Mouse (Mus musculus) limb, embryonic 10.5 days (tissue): ENCODE measurements around the gene Kng1. TPM values are rescaled to one million over a fixed set of nuclear protein-coding genes. Genes with fewer than 3 reads are reported as not detected.
"Not testable (repeated sequence)": the region's sequence is repeated elsewhere in the genome, so short reads cannot be mapped to it uniquely, and the experiment has no call there.

Experiments
- DNase-seq: peaks from one replicate; pipeline ENCODE4 v3.0.0-alpha.2; 2017; ENCODE audit warnings: low spot score
- H3K27ac ChIP-seq: fragments of 300-500 bp; sonication (generic); 2 replicates; pipeline ENCODE4 v1.5.1; 2016; ENCODE audit warnings: mild to moderate bottlenecking
- H3K27me3 ChIP-seq: fragments of 300-500 bp; sonication (generic); 2 replicates; pipeline ENCODE4 v1.6.1; 2016; ENCODE audit warnings: low read depth, mild to moderate bottlenecking; ENCODE audit not compliant: poor library complexity, severe bottlenecking
- H3K36me3 ChIP-seq: fragments of 300-500 bp; sonication (generic); 2 replicates; pipeline ENCODE4 v1.6.1; 2016; ENCODE audit warnings: mild to moderate bottlenecking, moderate library complexity
- H3K4me1 ChIP-seq: fragments of 300-500 bp; sonication (generic); 2 replicates; pipeline ENCODE4 v1.6.1; 2016
- H3K4me3 ChIP-seq: fragments of 300-500 bp; sonication (generic); 2 replicates; pipeline ENCODE4 v1.5.1; 2016; ENCODE audit warnings: mild to moderate bottlenecking, moderate library complexity
- H3K9me3 ChIP-seq: fragments of 300-500 bp; sonication (generic); replicated peaks from 2 replicates; pipeline ENCODE4 v1.6.1; 2016; ENCODE audit warnings: mild to moderate bottlenecking
- WGBS: fragments of 180-500 bp; shearing (Covaris S2); methylation state at CpG from one replicate; pipeline ENCODE4 v1.1.7; 2016; 5-methylcytosine and 5-hydroxymethylcytosine counted together
- polyA plus RNA-seq: library from polyadenylated mRNA; unstranded; fragments of >200 nt; fragmentation: Nextera tagmentation; extraction: Ambion mirVana; gene quantifications from 2 replicates; pipeline ENCODE4 v1.2.1, GENCODE M21; 2016

The Kng1 gene
- polyA plus RNA-seq = 0.11 TPM in 1 of 2 replicates, not detected in the other

DNA sequence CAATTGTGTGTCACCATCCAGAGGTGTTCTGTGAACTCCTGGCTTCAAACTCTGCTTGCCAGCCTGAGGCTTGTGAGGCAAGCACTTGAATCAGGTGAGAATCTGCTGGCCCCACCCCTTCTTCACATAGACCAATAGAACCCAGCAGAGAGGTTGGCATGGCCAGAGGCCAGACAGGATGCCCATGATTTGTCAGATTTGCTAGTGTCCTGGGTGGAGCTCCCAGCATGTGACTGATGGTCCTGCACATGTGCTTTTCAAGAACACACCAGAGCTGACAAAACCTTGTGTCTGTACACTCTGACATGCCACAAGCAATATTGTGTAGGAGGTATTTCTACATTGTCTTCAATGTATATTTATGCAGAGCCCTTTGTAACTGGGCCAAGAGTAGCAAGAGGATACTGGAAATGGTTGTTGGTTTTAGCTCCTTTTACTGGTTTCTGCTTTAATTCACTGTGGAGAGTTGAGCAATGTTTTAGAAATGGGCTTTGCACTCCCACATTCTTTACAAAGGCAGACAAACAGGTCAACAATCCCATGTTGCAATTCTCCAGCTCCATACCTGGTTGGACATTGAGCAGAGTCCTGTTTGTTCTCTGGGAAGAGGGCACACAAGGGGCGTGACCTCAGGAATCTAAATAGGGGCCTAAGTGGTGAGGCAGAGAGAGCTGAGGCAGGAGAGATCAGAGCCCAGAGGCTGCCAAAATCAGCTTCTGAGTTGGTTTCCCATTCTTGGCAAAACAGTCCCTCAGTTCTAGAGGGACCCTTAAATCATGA, at the start of gene Kng1:
Gene Kng1, plus strand, starts transcription at position 198 of the 780 bp plus-strand sequence.
- DNase-seq, H3K36me3 ChIP-seq, H3K27ac ChIP-seq, H3K4me3 ChIP-seq, H3K9me3 ChIP-seq, H3K27me3 ChIP-seq, H3K4me1 ChIP-seq: not testable (repeated sequence)
- WGBS = 84% methylated on average over 1 of the region's 1 CpGs

DNA sequence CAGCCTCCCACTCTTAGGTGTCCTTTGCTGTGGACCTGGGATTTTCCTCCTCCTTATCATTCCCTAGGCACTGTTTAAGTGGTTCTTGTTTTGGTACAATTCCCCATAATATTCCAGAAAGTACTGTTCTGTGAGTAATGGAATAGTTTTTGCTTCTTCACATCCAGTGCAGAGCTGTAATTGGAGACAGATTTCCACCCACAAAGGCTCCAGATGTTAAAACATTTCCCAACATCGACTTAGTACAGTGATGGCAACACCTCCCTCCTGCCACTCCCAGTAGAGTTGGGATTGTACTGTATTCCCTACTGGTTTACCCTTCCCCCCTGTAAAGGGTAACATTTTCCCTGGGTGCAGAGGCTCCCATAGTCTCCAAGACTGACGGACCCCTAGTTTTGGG, 43.9 kb upstream of the Kng1 start:
- H3K4me1 ChIP-seq, H3K9me3 ChIP-seq, H3K27me3 ChIP-seq, H3K36me3 ChIP-seq, H3K27ac ChIP-seq, H3K4me3 ChIP-seq, DNase-seq: not testable (repeated sequence)
- WGBS = 72% methylated on average over 2 of the region's 2 CpGs

DNA sequence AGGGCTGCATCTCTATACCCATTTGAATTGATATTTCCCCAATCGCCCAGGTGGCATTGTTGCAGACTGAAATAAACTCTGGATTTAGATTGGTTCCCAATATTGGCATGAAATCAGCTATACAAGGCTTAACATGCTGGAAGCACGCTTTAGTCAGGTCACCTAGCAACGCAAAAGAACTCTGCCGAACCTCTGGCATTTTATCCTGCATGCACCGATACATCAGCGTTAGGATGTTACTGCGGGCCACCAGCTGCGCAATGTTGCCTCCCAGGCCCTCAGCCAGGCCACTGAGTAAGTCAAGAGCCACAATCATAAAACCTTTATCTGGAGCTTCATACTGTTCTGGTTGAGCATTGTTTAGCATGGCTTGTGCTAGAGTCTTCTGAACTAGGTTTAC, 43.0 kb upstream of the Kng1 start:
- H3K27me3 ChIP-seq, H3K4me1 ChIP-seq, H3K27ac ChIP-seq, H3K36me3 ChIP-seq, H3K9me3 ChIP-seq, H3K4me3 ChIP-seq, DNase-seq: not testable (repeated sequence)
- WGBS = 92% methylated on average over 8 of the region's 8 CpGs

DNA sequence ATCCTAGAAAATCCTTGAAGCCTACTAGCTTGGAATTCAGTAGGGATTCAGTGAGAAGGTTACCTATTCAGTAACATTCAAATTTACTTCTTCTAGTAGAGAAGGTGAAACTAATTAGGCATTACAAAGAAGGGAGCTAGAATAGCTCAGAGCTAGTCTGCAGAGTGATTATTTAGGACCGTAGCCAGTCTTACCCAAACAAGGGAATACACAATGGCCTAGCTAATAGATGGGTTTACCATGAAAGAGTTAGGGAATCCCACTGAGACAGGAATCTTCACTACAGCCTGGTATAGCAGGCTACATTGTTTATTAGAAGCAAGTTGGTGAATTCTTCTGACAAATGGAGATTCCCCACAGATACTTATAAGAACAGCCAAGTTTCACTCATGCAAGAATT, 37.1 kb upstream of the Kng1 start:
- DNase-seq, H3K4me1 ChIP-seq, H3K4me3 ChIP-seq, H3K27me3 ChIP-seq, H3K27ac ChIP-seq, H3K36me3 ChIP-seq, H3K9me3 ChIP-seq: not testable (repeated sequence)
- 43% methylated on average over 1 of the region's 1 CpGs for WGBS

DNA sequence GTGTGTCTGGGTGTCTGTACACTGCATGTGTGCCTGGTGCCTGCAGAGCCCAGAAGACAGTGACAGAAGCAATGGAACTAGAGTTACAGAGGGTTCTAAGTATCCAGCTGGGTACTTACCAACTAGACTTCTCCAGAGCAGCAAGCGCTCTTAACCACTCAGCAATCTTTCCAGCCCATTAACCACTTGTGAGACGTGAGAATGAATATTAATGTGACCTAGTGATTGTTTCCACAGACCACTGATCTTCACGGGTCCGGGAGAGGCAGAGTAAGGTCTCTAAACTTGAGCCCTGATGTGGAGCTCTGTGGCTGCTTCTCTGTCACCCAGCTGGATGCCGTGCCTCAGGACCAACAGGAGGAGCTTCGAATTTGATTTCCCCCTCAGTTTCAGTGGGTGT, 32.6 kb upstream of the Kng1 start:
- DNase-seq = no peak
- no peaks in the 10 kb centered on the region for H3K36me3 ChIP-seq
- no peaks in the 10 kb centered on the region for H3K27me3 ChIP-seq
- no peaks in the 10 kb centered on the region for H3K4me1 ChIP-seq
- no peak overlapping the region for H3K27ac ChIP-seq
- no peak overlapping the region for H3K4me3 ChIP-seq
- no peaks in the 10 kb centered on the region for H3K9me3 ChIP-seq
- WGBS = 76% methylated on average over 6 of the region's 6 CpGs

DNA sequence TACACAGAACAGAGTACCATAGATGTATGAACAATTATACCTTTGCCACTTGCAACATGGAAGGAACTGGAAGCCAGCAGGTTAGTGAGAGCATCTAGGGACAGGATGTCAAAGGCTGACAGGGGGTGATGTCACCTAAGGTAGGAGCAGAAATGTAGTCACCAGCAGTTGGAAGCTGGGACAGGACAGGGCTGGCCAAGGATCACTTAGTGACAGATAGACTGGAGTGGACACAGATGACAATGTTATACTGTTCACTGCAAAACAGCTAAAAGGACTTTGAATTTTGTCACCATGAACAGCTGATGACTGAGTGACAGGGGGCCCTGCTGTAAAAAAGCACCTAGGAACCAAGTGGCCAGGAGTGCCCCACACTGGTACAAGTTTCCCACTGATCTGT, 31.1 kb upstream of the Kng1 start:
- Histone ChIP-seq H3K27me3 (no peaks in the 10 kb centered on the region), H3K27ac (no peak overlapping the region), H3K4me3 (no peak overlapping the region), H3K4me1 (no peaks in the 10 kb centered on the region), H3K36me3 (no peaks in the 10 kb centered on the region), H3K9me3 (no peaks in the 10 kb centered on the region)
- DNase-seq = no peak

DNA sequence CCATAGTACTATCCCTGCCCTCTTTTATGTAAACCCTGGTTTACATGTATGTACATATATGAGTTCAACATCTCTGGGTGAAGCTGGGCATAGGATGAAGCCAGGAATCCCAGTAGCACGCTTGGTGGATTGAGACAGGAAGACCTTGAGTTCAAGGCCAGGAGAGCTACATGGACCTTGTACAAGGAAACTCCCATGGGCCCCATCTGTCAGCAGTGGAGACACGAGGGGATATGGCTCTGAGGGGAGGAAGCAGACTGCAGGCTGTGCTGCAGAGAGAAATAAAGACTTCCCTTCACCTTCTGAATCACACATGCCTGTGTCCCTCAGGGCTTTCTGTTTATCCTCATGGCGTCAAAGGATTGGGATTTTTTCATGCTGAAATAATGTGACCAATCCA, 30.3 kb upstream of the Kng1 start:
- H3K4me1 ChIP-seq, DNase-seq, H3K9me3 ChIP-seq, H3K27me3 ChIP-seq, H3K27ac ChIP-seq, H3K36me3 ChIP-seq, H3K4me3 ChIP-seq: not testable (repeated sequence)
- 62% methylated on average over 3 of the region's 3 CpGs for WGBS

DNA sequence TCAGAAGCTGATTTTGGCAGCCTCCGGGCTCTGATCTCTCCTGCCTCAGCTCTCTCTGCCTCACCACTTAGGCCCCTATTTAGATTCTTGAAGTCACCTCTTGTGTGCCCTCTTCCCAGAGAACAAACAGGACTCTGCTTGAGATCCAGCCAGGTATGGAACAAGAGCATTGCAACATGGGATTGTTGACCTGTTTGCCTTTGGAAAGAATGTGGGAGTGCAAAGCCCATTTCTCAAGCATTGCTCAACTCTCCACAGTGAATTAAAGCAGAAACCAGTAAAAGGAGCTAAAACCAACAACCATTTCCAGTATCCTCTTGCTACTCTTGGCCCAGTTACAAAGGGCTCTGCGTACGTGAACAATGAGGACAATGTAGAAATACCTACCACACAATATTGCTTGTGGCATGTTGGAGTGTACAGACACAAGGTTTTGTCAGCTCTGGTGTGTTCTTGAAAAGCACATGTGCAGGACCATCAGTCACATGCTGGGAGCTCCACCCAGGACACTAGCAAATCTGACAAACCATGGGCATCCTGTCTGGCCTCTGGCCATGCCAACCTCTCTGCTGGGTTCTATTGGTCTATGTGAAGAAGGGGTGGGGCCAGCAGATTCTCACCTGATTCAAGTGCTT, 28.6 kb upstream of the Kng1 start, which contains the start of gene Kng2:
Gene Kng2, minus strand, starts transcription at position 517 of the 635 bp plus-strand sequence.
- not testable (repeated sequence) for H3K36me3 ChIP-seq, H3K27ac ChIP-seq, DNase-seq, H3K4me3 ChIP-seq, H3K4me1 ChIP-seq, H3K27me3 ChIP-seq, H3K9me3 ChIP-seq
- 83% methylated on average over 3 of the region's 3 CpGs for WGBS

DNA sequence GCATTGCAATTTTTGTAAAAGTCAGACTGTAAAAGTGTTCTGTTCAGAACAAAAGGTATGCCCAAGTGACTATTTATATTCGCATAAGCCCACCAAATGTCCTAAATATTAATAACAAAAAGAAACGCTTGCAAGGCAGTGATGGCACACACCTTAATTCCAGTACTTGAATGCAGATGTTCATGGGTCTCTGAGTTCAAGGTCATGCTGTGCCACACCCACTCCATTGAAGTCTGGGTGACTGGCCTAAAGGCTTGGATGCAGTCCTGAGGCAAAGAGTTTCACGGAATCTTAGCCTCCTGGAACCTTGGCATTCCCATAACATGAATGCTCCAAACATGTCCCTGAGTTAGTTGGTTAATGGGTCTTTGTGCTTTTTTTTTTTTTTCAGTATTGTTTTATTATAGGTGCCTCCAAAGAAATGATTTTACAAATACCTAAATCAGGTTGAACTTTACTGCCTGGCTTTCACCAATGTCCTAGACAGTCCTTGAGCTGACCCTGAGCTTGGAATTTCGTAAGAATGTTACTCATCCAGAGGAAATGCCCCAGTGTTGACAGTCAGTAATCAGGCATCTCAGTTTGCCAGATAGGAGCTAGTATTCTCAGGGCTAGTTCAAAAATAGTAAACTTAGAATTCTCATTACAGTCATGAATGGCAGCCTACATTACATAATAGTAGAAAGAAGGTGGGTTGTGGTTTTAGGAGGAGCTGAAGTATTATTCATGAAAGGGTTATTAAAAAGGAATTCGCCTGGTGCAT, 26.8 kb upstream of the Kng1 start:
- no peaks in the 10 kb centered on the region for H3K9me3 ChIP-seq
- no peak for DNase-seq
- no peaks in the 10 kb centered on the region for H3K36me3 ChIP-seq
- H3K27me3 ChIP-seq = no peaks in the 10 kb centered on the region
- H3K4me3 ChIP-seq = no peak overlapping the region
- WGBS = 87% methylated on average over 5 of the region's 5 CpGs
- no peaks in the 10 kb centered on the region for H3K4me1 ChIP-seq
- H3K27ac ChIP-seq = no peak overlapping the region

DNA sequence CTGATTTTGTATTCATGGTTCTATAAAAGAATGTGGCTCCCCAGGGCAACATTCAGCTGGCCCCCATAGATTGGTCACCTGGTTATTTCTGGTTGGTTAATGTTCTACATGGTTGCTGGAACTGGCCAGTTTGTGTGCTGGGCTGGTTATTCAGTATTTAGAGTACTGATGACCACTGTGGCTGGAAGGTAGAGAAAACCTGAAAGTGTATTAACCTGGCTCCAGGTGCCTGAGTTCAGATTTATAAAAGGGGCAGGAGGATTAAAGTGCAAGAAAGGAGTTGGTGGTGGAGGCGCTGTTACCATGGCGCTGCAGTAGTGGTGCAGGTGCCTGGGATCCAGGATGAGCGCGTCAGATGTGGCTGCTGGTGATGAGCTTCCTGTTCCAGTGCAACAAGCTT, 24.0 kb upstream of the Kng1 start:
- Histone ChIP-seq H3K27ac (no peak overlapping the region), H3K4me1 (no peaks in the 10 kb centered on the region), H3K36me3 (no peaks in the 10 kb centered on the region), H3K27me3 (no peaks in the 10 kb centered on the region), H3K4me3 (no peak overlapping the region), H3K9me3 (no peaks in the 10 kb centered on the region)
- WGBS = 95% methylated on average over 4 of the region's 4 CpGs
- DNase-seq = no peak

DNA sequence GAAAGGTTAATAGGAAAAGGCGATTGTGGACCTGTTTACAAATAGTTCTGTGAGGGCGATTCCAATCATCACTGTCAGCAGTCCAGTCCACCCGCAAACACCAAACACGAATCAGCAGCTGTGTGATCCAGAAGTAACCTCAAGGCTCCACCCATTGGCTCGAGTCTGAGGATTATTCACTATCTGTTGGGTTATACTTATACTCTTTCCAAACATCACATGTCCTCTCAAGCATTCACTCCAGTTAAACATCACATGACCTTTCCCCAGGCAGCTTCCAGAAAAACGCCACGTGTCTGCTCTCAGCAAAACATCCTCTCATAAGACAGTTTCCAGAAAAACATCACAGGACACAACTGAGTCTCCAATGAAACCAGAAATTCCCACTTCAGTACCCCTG, 19.9 kb upstream of the Kng1 start:
- no peak for DNase-seq
- Histone ChIP-seq H3K4me3 (no peak overlapping the region), H3K27me3 (no peaks in the 10 kb centered on the region), H3K4me1 (peaks cover 6% of the 10 kb centered on the region), H3K27ac (no peak overlapping the region), H3K36me3 (no peaks in the 10 kb centered on the region), H3K9me3 (no peaks in the 10 kb centered on the region)
- 90% methylated on average over 7 of the region's 7 CpGs for WGBS

DNA sequence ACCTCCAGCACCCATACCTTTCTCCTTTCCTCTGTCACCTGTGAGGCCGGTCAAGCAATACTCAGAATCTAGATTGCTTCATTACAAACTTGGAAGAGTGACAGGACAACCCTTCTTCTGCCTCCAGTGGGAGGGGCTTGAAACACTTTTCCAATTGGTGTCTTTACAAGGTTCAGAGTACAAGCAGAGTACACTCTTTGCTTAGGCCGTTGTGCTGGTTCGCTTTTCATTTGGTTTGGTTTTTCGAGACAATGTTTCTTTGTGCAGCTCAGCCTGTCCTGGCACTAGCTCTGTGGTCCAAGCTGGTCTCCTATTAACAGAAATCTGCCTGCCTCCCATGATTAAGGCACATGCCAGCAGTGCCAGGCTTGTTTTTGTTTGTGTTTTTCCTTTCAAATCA, 18.4 kb upstream of the Kng1 start:
- Histone ChIP-seq H3K4me3 (no peak overlapping the region), H3K27me3 (no peaks in the 10 kb centered on the region), H3K4me1 (peaks cover 6% of the 10 kb centered on the region), H3K9me3 (no peaks in the 10 kb centered on the region), H3K36me3 (no peaks in the 10 kb centered on the region), H3K27ac (no peak overlapping the region)
- DNase-seq = no peak
- 95% methylated on average over 4 of the region's 4 CpGs for WGBS

DNA sequence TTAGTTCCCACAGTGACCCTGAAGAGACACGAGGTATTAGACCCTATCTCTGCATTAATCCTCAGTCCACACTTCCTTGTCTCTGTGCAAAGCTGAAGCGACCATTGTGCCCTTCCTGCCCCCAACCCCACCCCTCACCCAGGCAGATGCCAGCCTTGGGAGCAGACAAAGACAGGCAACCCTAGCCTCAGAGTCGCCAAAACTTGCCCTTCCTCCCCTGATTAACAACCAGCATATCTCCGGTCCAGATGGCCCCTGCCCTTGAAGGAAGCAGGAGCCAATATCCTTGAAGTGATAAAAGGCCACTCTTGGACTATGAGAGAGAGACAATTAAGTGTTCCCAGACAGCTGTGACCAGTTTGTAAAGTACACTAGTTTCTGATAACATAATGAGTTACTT, 16.8 kb upstream of the Kng1 start:
- 16% methylated on average over 4 of the region's 4 CpGs for WGBS

More for the DNA sequence above, 16.8 kb upstream of the Kng1 start:
- Histone ChIP-seq H3K36me3 (no peaks in the 10 kb centered on the region), H3K27ac (peak overlapping the region; percentile 15; the same call in 1 of the 2 replicates), H3K4me1 (peaks cover 6% of the 10 kb centered on the region), H3K4me3 (no peak overlapping the region), H3K27me3 (no peaks in the 10 kb centered on the region), H3K9me3 (no peaks in the 10 kb centered on the region)
- DNase-seq = no peak
